Mouse (Mus musculus) ovary, postnatal 36 days (tissue): ENCODE results near the gene Rps12.
"Not testable (repeated sequence)": the region's sequence is repeated elsewhere in the genome, so short reads cannot be mapped to it uniquely, and the experiment has no call there.

Experiments
- DNase-seq: peaks from one replicate; pipeline ENCODE4 v3.0.0; 2022; ENCODE audit warnings: low spot score, mixed read lengths

Rps12 gene

GRCm38 (mm10) chr10:23787062-23787821, at the start of gene Rps12:
Gene Rps12, minus strand, starts transcription at chr10:23787275.
- DNase-seq, result peak; percentile 99

- DNase-seq, result no peak
These were observed 49.2 kb upstream of the Rps12 start for GRCm38 (mm10) chr10:23836003-23836964.

GRCm38 (mm10) chr10:23826516-23826915, 39.4 kb upstream of the Rps12 start:
- no peak for DNase-seq

- no peak for DNase-seq
These were observed 29.2 kb upstream of the Rps12 start for GRCm38 (mm10) chr10:23816241-23816640.

- DNase-seq, result peak; percentile 68
These were observed 28.1 kb upstream of the Rps12 start for GRCm38 (mm10) chr10:23815168-23815567.

GRCm38 (mm10) chr10:23812852-23813766, 26.0 kb upstream of the Rps12 start:
- no peak for DNase-seq

GRCm38 (mm10) chr10:23812438-23812759, 25.3 kb upstream of the Rps12 start:
- no peak for DNase-seq

- peak; percentile 30 for DNase-seq
These were observed 24.8 kb upstream of the Rps12 start for GRCm38 (mm10) chr10:23811635-23812437.

- DNase-seq, result no peak
These were observed 19.1 kb upstream of the Rps12 start for GRCm38 (mm10) chr10:23806201-23806600.

- DNase-seq, result no peak
These were observed 17.6 kb upstream of the Rps12 start for GRCm38 (mm10) chr10:23804665-23805064.

- no peak for DNase-seq
These were observed 15.8 kb upstream of the Rps12 start for GRCm38 (mm10) chr10:23802911-23803310.

GRCm38 (mm10) chr10:23799933-23800332, 12.9 kb upstream of the Rps12 start:
- DNase-seq, result no peak

- DNase-seq, result no peak
These were observed 11.1 kb upstream of the Rps12 start for GRCm38 (mm10) chr10:23798142-23798541.

- no peak for DNase-seq
These were observed 10.5 kb upstream of the Rps12 start for GRCm38 (mm10) chr10:23797606-23798005.

GRCm38 (mm10) chr10:23796551-23797503, 9.8 kb upstream of the Rps12 start, which contains the start of gene Slc18b1:
Gene Slc18b1, plus strand, starts transcription at chr10:23796986.
- peak; percentile 55 for DNase-seq

GRCm38 (mm10) chr10:23795871-23796520, 8.9 kb upstream of the Rps12 start:
- no peak for DNase-seq

GRCm38 (mm10) chr10:23788056-23788600, 1.1 kb upstream of the Rps12 start:
- DNase-seq, result no peak

- not testable (repeated sequence) for DNase-seq
These were observed 440 bp downstream of the Rps12 start for GRCm38 (mm10) chr10:23786631-23787038.

GRCm38 (mm10) chr10:23786040-23786439, 1.0 kb downstream of the Rps12 start:
- no peak for DNase-seq
